Mouse (Mus musculus): ENCODE results near the gene Bpifa5. TPM values are rescaled to one million over a fixed set of nuclear protein-coding genes. Genes with fewer than 3 reads are reported as not detected.
"Not testable (repeated sequence)": the region's sequence is repeated elsewhere in the genome, so short reads cannot be mapped to it uniquely, and the experiment has no call there.

The Bpifa5 gene
- total RNA-seq (2017), result not detected in 2 replicates

GRCm38 (mm10) chr2:154162307-154162706 lies at the start of gene Bpifa5:
Bpifa5 (plus strand) TSS chr2:154162607.
- no peak for ATAC-seq (ENCODE audit: extremely low read depth, insufficient number of reproducible peaks, low FRiP score, poor library complexity, severe bottlenecking)

GRCm38 (mm10) chr2:154117381-154117780 lies 45.0 kb upstream of the Bpifa5 start:
- ATAC-seq (ENCODE audit: extremely low read depth, insufficient number of reproducible peaks, low FRiP score, poor library complexity, severe bottlenecking), result no peak

GRCm38 (mm10) chr2:154130120-154130519 lies 32.3 kb upstream of the Bpifa5 start, which contains the start of gene Bpifa3:
Bpifa3 (plus strand) TSS chr2:154130336.
- ATAC-seq (ENCODE audit: extremely low read depth, insufficient number of reproducible peaks, low FRiP score, poor library complexity, severe bottlenecking), result no peak

GRCm38 (mm10) chr2:154142580-154142979 lies 19.8 kb upstream of the Bpifa5 start, which contains the start of gene Bpifa1:
Bpifa1 (plus strand) TSS chr2:154142880.
- no peak for ATAC-seq (ENCODE audit: extremely low read depth, insufficient number of reproducible peaks, low FRiP score, poor library complexity, severe bottlenecking)

- ATAC-seq (ENCODE audit: extremely low read depth, insufficient number of reproducible peaks, low FRiP score, poor library complexity, severe bottlenecking), result no peak
Observed at GRCm38 (mm10) chr2:154143735-154144134, 18.7 kb upstream of the Bpifa5 start.

GRCm38 (mm10) chr2:154147496-154147895 lies 14.9 kb upstream of the Bpifa5 start:
- no peak for ATAC-seq (ENCODE audit: extremely low read depth, insufficient number of reproducible peaks, low FRiP score, poor library complexity, severe bottlenecking)

- ATAC-seq (ENCODE audit: extremely low read depth, insufficient number of reproducible peaks, low FRiP score, poor library complexity, severe bottlenecking), result no peak
Observed at GRCm38 (mm10) chr2:154158433-154158832, 4.0 kb upstream of the Bpifa5 start.

GRCm38 (mm10) chr2:154163306-154163705 lies 899 bp downstream of the Bpifa5 start:
- no peak for ATAC-seq (ENCODE audit: extremely low read depth, insufficient number of reproducible peaks, low FRiP score, poor library complexity, severe bottlenecking)

- ATAC-seq (ENCODE audit: extremely low read depth, insufficient number of reproducible peaks, low FRiP score, poor library complexity, severe bottlenecking), result no peak
Observed at GRCm38 (mm10) chr2:154169172-154169571, 6.8 kb downstream of the Bpifa5 start.

GRCm38 (mm10) chr2:154171621-154172020 lies 9.2 kb downstream of the Bpifa5 start:
- no peak for ATAC-seq (ENCODE audit: extremely low read depth, insufficient number of reproducible peaks, low FRiP score, poor library complexity, severe bottlenecking)

GRCm38 (mm10) chr2:154173313-154173712 lies 10.9 kb downstream of the Bpifa5 start:
- no peak for ATAC-seq (ENCODE audit: extremely low read depth, insufficient number of reproducible peaks, low FRiP score, poor library complexity, severe bottlenecking)

GRCm38 (mm10) chr2:154181900-154182299 lies 19.5 kb downstream of the Bpifa5 start:
- ATAC-seq (ENCODE audit: extremely low read depth, insufficient number of reproducible peaks, low FRiP score, poor library complexity, severe bottlenecking), result not testable (repeated sequence)

- not testable (repeated sequence) for ATAC-seq (ENCODE audit: extremely low read depth, insufficient number of reproducible peaks, low FRiP score, poor library complexity, severe bottlenecking)
Observed at GRCm38 (mm10) chr2:154183061-154183460, 20.7 kb downstream of the Bpifa5 start.

- no peak for ATAC-seq (ENCODE audit: extremely low read depth, insufficient number of reproducible peaks, low FRiP score, poor library complexity, severe bottlenecking)
Observed at GRCm38 (mm10) chr2:154185319-154185718, 22.9 kb downstream of the Bpifa5 start.

- ATAC-seq (ENCODE audit: extremely low read depth, insufficient number of reproducible peaks, low FRiP score, poor library complexity, severe bottlenecking), result no peak
Observed at GRCm38 (mm10) chr2:154185748-154186147, 23.3 kb downstream of the Bpifa5 start.

- ATAC-seq (ENCODE audit: extremely low read depth, insufficient number of reproducible peaks, low FRiP score, poor library complexity, severe bottlenecking), result no peak
Observed at GRCm38 (mm10) chr2:154187468-154187867, 25.1 kb downstream of the Bpifa5 start.

GRCm38 (mm10) chr2:154189877-154190434 lies 27.5 kb downstream of the Bpifa5 start:
- no peak for ATAC-seq (ENCODE audit: extremely low read depth, insufficient number of reproducible peaks, low FRiP score, poor library complexity, severe bottlenecking)

- ATAC-seq (ENCODE audit: extremely low read depth, insufficient number of reproducible peaks, low FRiP score, poor library complexity, severe bottlenecking), result no peak
Observed at GRCm38 (mm10) chr2:154190546-154191258, 28.3 kb downstream of the Bpifa5 start, which contains the start of gene Bpifb1. Bpifb1 (plus strand) TSS chr2:154190818.

GRCm38 (mm10) chr2:154192141-154192540 lies 29.7 kb downstream of the Bpifa5 start:
- no peak for ATAC-seq (ENCODE audit: extremely low read depth, insufficient number of reproducible peaks, low FRiP score, poor library complexity, severe bottlenecking)

GRCm38 (mm10) chr2:154193071-154193470 lies 30.7 kb downstream of the Bpifa5 start:
- ATAC-seq (ENCODE audit: extremely low read depth, insufficient number of reproducible peaks, low FRiP score, poor library complexity, severe bottlenecking), result no peak
